Comparison of ENCODE assay signal across 13 mouse cellular contexts in genomic region chr6:86299381-86299780, GRCm38 (mm10).
"Had no signal": no experiment of that assay in that cellular context is flagged by ENCODE, and none has a peak within 500 bp of the region (broad histone marks: within the 10 kb centered on the region; RNA-seq: fewer than 3 reads in every experiment).

No protein-coding gene starts in this region.

- DNase-seq: gastrocnemius, adult 2 months; gastrocnemius, postnatal 10 days; gastrocnemius, postnatal 25 days; heart, adult 18-20 months; heart, postnatal 14 days; heart, postnatal 36 days; kidney, adult 11 months; kidney, adult 2 months; kidney, adult 9 months; kidney, postnatal 36 days; layer of hippocampus, adult 9-11 months; layer of hippocampus, postnatal 36 days; left cerebral cortex, postnatal 4 days had no signal
